Mouse (Mus musculus): ENCODE results near the gene Evi5.
A peak's percentile ranks its signal among the peaks of the same experiment; 100 is the strongest.

Gene Evi5

DNA sequence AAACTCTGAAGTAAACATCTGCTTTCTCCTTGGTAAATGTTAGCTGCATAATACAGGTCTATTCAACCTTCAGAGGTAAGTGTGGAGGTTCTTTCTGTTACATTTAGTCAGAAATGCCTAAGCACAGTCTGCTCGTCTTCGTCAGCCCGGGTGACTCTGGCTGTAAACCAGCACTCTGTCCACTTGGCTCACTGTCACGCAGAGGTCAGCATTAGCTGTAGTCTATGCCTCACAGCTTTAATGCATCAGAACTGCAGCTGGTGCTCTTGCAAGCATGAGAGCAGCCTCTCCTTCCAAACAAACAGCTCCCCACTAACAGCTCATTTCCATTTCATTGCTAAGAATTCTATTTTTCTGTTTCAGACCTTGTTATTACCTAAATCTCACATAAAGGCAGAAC lies 67.4 kb downstream of the Evi5 start:
- no peak for DNase-seq (ENCODE audit: low read depth, low spot score)

DNA sequence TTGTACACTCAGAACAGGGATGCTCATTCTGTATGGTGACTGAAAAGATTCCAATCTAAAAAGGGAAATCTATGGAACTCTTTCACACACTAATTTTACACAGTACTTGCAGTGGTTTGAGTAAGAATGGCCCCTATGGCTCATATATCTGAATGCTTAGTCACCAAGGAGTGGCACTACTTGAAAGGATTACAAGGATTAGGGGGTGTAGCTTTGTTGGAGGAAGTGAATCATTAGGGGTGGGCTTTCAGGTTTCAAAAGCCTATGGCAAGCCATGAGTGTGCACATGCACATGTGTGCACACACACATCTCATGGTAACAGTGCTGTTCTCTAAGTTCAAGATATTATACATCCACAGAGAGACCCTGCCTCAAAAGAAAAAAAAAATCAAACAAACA lies 72.3 kb downstream of the Evi5 start:
- DNase-seq (ENCODE audit: low read depth, low spot score): no peak

DNA sequence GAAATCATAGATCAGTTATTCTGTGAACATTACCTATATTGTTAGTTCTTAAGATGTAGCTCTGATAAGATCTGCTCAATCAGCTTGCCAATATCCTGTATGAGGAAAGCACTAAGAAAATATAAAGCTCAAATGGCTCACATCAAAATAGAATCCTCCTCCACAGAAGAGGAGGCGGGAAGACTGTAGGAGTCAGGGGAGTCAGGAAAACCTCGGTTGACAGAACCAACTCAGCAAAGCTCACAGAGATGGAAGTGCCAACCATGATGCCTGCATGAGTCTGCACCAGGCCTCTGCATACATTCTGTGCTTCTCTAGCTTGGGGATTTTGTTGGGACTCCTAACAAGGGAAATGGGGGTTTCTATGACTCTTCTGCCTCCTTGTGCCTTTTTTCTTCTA lies 73.7 kb downstream of the Evi5 start:
- DNase-seq (ENCODE audit: low read depth, low spot score): no peak

DNA sequence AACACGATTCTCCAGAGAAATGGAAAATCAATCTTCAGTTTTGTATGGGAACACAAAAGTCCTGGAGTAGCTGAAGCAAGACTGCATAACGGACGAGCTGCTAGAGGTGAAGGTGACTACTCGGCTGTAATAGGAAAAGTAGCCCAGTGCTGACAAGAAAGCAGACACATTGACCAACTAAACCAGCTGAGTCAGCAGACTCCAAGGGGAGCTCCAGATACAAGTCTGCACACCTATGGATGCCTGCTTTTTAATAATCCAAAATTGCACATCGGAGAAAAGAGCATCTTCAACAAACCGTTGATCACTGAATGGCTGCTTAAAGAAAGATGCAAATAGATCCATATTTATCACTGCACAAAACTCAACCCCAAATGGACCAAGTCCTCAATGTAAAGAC lies 76.6 kb downstream of the Evi5 start:
- DNase-seq (ENCODE audit: low read depth, low spot score): no peak

DNA sequence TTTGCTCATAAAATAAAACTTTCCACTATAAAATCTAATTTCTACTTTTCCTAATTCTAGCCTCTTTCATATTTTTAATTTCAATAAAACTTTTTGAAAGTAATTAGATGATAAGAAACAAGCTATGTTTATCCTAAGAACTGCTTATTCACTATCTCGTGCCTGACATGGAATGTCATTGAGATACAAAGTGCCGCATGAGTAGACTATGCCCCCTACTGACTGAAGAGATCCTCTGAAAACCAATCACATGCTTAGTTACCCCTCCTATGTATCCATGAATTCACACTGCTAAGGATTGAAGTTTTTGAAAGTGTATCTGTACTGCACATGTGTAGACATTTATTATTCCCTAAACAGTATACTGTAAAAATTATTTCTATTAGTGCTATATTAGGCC lies 81.0 kb downstream of the Evi5 start:
- no peak for DNase-seq (ENCODE audit: low read depth, low spot score)

DNA sequence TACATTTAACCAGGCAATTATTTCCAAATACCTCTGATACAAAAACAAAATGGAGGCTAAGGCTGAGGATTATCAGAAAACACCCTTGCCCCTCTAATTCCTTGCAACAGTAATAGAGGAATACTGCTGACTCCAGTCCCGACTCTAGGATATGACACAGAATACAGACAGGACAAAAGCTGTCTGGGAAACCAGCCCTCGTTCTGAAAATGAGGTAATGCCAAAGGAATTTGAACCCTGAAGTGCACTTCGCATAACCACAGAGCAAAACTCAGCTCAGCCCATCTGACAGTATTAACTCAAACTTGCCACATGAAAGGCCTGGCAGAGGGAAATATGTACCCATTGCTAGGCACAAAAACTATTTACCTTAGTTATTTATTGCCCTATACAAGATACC lies 81.6 kb downstream of the Evi5 start:
- no peak for DNase-seq (ENCODE audit: low read depth, low spot score)

DNA sequence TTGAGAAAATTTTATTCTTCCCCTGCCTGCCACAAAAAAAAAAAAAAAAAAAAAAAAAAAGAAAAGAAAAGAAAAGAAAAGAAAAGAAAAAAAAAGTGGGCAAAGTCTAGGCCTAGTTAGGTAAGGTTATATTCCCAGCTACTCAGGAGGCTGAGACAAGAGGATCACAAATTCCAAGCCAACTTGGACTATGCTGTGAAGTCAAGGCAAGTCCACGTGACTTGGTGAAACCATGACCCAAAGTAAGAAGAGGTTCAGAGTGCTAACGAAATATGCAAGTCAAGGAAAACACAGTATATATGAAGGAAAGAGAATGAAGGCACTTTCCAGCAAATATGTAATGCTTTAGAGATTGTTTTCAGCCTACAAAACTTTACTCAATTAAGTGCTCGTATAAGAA lies 82.4 kb downstream of the Evi5 start:
- no peak for DNase-seq (ENCODE audit: low read depth, low spot score)

DNA sequence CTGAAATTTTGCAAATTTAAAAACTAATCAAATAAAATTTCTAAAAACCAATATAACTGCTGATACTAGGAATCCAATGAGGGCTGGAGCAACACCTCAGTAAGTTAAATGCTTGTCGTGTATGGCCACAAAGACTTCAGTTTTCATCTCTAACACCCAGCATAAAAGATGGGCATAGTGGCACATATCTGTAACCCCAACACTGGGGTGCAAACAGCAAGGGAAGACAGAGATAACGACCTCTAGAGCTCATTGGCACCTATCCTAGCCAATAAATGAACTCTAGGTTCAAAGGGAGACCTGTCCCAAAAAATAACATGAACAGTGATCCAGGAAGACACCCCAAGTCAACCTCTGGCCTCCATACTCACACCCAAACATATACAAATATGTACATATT lies 82.9 kb downstream of the Evi5 start:
- DNase-seq (ENCODE audit: low read depth, low spot score): no peak

DNA sequence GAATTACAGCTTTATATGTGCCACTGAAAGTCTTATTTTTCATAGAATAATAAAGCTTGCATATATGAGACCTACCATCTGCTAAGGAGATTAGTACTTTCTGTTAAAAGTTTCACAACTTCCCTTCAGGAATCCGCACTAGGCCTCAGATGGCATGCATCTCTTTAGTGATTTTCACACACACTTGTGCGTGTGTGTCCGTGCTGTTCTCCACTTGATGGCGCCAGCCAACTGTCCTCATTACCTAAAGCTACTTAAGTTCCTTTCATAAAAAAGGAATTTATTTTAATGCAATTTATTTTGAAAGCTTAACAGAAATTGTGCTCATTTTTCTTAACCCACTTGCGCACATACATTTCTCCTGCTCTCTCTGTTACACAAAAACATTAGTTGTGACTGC lies 85.4 kb downstream of the Evi5 start:
- peak; percentile 11 for DNase-seq (ENCODE audit: low read depth, low spot score)

DNA sequence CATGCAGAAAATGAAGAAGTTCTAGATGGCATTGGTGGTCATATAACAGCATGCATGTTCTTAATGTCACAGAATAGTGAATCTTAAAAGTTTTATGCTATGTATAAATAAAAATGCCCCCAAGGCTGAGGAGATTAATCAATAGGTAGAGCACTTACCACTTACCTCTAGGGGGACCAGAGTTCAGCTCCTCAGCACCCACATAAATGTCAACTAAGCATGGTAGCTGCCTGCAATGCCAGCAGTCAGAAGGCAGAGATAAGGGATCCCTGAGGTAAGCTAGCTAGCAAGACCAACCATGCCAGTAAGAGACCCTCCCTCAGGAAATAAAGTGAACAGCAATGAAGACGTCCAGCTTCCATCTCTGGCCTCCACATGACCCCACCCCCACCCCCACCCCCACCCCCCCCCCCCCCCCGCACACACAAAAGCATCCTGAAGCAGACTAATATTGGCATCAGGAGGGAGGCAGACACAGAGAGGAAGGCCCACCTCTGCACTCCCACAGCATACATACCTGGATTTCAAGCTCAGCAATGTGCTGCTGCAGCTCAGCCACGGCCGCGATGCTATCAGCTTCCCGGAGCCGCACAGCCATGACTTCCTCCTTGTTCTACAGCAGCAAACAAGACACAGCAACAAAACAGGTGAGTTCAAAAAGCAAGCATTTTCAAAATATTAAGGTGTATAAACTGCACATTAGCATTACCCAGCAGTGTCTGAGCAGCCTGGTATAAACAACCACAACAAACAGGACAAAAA lies 87.0 kb downstream of the Evi5 start:
- DNase-seq (ENCODE audit: low read depth, low spot score): no peak

DNA sequence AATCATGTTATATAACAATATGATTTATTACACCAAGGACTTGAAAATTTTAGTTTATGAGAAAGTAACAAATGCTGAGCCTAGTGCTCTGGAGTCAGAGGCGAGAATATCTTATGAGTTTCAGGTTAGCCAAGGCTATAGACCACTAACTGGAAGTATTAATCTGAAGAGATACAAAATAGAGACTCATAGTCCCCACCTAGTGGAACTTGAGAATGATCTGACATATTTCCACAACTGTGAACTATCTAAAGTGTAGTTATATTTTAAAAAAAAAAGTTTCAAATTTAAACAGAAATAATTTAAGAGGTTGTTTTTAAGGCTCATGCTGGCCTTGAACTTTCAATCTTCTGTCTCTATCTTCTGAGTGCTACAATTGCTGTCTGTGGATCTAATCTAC lies 92.5 kb downstream of the Evi5 start:
- DNase-seq (ENCODE audit: low read depth, low spot score): no peak

DNA sequence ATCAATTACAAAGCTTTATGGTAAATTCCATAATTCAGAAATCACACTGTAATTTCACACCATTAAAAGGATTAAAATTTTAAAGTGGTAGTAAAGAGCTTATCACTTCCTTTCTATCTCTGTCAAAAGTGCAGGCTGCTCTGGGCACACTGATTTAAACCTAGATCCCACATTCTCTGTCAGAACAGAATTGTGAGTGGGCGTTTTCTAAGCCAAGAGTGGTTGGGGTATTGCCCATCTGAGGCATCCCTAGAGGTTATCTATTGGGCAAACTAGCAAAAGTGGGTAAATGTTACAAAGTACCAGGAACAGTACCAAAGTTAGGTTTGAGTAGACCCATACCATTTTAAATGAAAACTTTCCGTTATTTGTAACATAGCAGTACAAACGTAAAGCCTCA lies 96.1 kb downstream of the Evi5 start:
- no peak for DNase-seq (ENCODE audit: low read depth, low spot score)

DNA sequence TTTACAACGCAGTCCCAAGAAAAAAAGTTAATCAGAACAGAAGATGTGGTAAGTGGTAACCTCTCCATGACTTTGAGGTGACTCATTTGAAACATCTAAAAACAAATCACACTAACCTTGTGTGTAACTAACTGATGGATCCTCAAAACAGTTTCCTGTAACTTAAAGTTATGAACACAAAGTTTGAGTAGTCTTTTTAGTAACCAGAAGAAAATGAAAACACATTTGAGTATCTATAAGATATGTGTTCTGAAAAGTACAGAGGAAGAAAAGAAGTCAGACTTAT lies 97.4 kb downstream of the Evi5 start:
- no peak for DNase-seq (ENCODE audit: low read depth, low spot score)

DNA sequence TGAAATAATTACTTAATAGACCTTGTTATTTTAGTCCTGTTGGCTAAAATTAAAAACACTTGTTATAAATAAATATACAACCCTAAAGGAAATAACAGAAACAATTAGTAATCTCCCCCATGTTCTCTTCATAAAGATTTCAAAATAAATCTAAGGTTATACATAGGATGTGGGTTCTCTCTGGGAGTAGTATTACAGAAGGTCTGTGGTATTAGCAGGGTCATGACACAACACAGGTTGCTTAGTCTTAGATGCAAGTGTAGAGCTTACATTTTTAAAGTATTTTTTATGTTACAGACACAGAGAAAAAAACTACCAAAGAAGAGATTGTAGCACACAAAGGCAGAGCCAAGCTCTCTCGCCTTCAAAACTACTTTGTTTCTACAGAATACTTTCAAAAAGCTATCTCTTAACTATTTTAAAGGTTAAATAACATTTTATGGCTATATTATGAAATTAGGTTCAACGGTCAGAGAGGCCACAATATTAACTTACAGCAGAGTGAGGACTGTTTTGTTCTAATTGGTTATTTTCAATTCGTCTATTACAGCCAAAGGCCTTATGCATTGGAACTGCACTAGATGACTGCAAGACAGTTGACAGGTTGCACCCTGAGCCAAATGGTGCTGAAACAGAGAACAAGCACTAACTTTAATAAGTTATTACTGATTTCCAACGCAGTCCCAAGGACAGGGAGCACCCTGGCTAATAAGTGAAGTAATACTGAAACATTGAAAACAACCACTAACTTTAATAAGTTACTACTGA lies 97.9 kb downstream of the Evi5 start:
- no peak for DNase-seq (ENCODE audit: low read depth, low spot score)

DNA sequence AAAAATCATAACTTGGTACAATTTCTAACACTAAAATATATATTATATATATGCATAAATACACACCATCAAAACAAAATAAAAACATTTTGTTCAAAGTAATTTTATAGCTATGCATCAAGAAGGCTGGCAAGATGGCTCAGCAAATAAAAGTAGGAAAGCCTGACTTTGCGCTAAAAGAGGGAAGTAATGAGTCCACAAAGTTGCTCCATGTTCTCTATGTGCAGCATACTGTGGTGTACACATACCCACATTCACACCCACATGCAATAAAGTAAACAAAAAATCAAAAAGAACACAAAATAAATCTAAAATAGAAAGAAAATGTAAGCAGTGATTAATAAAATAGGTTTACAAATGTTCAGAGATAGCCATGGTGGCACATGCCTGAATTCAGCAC lies 99.0 kb downstream of the Evi5 start:
- DNase-seq (ENCODE audit: low read depth, low spot score): no peak

DNA sequence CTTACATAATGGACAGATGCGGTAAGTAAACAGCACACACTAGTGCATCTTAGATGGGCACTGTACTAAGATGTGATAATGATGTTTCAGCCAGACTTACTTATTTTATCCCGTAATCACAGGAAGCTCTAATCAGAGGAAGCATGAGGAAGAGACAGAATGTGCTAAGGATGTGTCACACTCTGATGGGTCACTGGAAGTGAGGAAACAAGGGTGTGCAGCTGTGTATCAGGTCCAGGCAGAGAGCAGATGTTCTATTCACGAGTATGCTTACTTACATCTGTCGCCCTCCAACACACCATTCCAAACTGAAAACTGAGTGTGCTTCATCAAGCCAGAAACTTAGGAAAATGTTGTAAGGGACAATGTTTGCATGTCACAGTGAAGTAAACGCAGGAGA lies 102.9 kb downstream of the Evi5 start:
- no peak for DNase-seq (ENCODE audit: low read depth, low spot score)

DNA sequence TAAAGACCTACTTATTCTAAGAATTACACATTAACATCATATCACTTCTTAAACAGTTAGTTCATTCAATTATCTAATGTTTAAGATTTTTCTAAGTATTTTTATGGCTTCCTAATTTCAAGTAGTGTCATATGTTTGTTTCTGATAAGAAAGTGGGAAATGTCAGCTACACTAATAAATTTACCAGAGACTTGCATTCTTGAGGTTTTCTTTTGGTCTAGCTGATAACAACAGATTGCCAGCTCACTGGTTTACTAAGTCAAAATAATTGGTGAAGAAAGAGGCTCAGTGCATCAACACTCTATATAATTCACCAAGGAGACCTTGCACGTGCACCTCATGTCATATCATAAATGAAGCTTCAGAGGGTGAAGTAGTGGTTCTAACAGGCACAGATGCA lies 106.7 kb downstream of the Evi5 start:
- no peak for DNase-seq (ENCODE audit: low read depth, low spot score)

DNA sequence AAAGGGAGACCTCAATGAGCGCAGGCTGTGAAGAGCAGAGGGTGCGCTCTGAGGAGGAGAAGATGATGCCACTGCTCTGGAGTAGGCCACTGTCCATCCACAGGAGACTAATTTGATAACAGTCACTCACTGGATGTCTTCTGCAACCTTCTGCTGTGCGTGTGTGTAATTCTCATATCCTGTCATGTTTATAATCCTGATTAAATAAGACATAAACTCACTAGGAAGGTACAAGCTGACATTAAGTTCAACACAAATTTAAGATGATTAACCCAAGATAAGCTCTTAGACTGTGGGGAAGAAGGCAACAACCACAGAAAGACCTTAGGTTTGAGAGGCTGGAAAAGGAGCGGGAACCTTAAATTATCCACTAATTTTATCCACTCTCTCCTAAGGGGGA lies 109.0 kb downstream of the Evi5 start:
- DNase-seq (ENCODE audit: low read depth, low spot score): no peak

DNA sequence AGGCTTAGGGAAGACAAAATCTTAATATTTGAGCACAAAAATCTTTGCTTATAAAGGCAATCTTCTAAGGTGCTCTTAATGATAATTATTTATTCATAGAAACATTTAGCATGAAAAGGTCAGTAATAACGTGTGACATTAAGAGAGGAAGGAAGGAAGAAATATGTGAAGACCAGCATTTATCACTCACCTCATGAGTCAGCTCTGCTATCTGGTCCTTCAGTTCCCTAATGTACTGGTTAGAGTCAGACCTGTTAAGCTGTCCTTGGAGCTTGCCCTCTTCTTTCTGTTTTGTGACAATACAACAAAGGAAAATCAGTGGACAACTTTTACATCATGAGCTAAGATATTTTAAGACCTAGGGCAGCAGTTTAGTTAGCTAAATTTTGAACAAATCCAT lies 110.4 kb downstream of the Evi5 start:
- DNase-seq (ENCODE audit: low read depth, low spot score): no peak

DNA sequence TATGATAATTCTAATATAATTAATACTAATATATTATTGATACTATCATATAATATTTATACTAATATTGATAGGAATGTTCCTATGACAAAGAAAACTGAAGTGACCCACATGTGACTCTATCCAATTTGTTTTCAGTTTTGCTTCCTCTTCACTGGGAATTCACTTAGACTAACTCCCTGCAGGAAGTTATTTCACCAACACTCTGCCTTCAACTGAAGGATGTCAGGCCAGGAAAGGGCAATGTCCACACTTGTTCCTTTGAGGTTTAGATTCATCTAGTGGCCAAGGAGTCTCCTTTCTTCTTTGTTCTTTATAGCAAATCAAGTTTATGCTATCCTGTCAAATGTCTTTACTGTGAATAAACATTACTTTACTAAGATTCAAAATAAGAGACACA lies 111.2 kb downstream of the Evi5 start:
- no peak for DNase-seq (ENCODE audit: low read depth, low spot score)

DNA sequence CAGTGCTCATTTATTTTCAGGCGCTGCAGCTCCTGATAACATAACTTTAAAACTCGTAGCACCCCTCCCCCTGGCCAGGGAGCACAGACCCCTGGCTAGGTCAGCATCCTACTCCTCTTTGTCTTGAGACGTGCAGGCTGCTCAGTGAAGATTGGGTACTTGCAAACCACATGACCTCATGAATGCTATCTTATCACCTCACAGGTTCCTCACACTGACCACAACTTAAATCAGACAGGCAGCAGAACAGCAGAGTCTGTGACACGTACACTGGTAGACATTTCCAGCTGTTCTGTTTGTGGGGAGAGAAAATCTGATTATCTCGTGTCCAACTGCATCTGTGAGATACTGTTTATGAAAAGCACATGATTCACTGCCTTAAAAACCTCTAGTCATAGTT lies 115.8 kb downstream of the Evi5 start:
- DNase-seq (ENCODE audit: low read depth, low spot score): no peak

DNA sequence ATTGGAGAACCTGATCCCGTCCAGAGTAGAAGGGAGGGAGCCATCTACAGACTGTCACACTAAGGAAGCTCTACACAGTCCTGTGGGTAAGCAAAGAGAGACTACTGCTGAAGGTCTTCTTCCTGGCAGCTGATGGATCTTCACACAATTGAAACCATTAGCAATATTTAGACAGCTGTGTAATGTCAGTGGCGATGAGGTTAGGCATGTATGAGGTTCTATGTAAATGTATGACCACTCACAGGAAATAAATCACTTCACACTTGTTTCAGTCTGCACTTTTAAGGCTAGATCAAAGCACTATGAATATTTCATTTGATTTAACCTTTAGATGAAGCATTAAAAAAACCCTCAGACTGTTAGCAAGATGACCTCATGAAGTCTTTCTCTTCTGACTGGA lies 118.8 kb downstream of the Evi5 start:
- no peak for DNase-seq (ENCODE audit: low read depth, low spot score)

DNA sequence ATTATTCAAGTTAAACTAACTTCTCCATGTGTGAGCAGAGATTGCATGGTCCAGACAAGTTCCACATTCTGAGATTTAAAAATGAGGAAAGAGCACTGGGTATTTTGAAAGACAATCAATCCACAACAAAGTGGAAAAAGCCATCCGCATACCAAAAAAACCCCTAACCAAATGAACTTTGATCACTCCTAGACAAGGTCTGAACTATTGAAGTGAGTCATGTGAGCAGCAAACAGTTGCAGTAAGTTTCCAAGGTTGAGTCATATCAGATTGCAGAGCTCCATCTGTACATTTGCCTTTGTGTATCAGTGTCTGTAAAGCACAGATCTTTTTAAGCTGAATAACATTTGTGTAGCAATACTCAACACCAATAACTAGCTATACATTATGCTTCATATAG lies 120.2 kb downstream of the Evi5 start:
- no peak for DNase-seq (ENCODE audit: low read depth, low spot score)

DNA sequence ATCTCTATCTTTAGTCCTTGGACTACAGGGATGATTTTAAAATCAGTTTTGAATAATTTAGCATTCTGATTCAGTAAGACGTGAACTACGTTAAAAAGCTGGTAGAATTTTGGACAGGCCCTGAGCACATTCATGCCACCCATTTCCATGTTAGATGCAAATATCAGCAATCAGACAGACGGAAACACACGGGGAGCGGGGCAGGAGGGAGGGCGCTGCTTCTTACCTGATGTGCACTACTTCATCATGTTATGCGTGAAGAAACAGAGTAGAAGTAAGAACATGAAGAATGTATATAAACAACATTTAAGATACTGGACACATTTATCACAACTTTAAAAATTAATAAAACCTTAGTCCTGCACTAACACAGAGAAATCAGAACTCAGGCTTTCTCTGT lies 121.3 kb downstream of the Evi5 start:
- DNase-seq (ENCODE audit: low read depth, low spot score): no peak

Data from ZHBTc4 (cell line).